Mouse (Mus musculus) neural tube, embryonic 15.5 days (tissue): ENCODE measurements around the gene Bach1. TPM values are rescaled to one million over a fixed set of nuclear protein-coding genes. Genes with fewer than 3 reads are reported as not detected.
A peak's percentile ranks its signal among the peaks of the same experiment; 100 is the strongest.

Source experiments
- ATAC-seq: fragments of 200-750 bp; cut with Nextera tagmentation; 2 replicates; pipeline ENCODE4 v1.8.0; 2017; ENCODE audit warnings: mild to moderate bottlenecking, moderate TSS enrichment, moderate library complexity; ENCODE audit not compliant: low FRiP score
- H3K27ac ChIP-seq: fragments of 300-500 bp; sonication (generic); replicated peaks from 2 replicates; pipeline ENCODE4 v1.5.1; 2015; ENCODE audit warnings: mild to moderate bottlenecking, inconsistent platforms
- H3K27me3 ChIP-seq: fragments of 300-500 bp; sonication (generic); replicated peaks from 2 replicates; pipeline ENCODE4 v1.6.1; 2015; ENCODE audit warnings: inconsistent platforms
- H3K36me3 ChIP-seq: fragments of 300-500 bp; sonication (generic); 2 replicates; pipeline ENCODE4 v1.6.1; 2015; ENCODE audit warnings: inconsistent platforms
- H3K4me1 ChIP-seq: fragments of 300-500 bp; sonication (generic); 2 replicates; pipeline ENCODE4 v1.6.1; 2015; ENCODE audit warnings: inconsistent platforms
- H3K4me2 ChIP-seq: fragments of 300-500 bp; sonication (generic); 2 replicates; pipeline ENCODE4 v1.6.1; 2015; ENCODE audit warnings: inconsistent platforms, mild to moderate bottlenecking, moderate library complexity
- H3K4me3 ChIP-seq: fragments of 300-500 bp; sonication (generic); replicated peaks from 2 replicates; pipeline ENCODE4 v1.5.1; 2015; ENCODE audit warnings: mild to moderate bottlenecking, inconsistent platforms
- H3K9ac ChIP-seq: fragments of 300-500 bp; sonication (generic); replicated peaks from 2 replicates; pipeline ENCODE4 v1.6.1; 2015; ENCODE audit warnings: mild to moderate bottlenecking, inconsistent platforms
- H3K9me3 ChIP-seq: fragments of 300-500 bp; sonication (generic); replicated peaks from 2 replicates; pipeline ENCODE4 v1.6.1; 2016; ENCODE audit warnings: inconsistent platforms
- WGBS: fragments of 180-500 bp; shearing (Covaris S2); methylation state at CpG from one replicate; pipeline ENCODE4 v1.1.7; 2015; ENCODE audit warnings: mixed read lengths; 5-methylcytosine and 5-hydroxymethylcytosine counted together
- polyA plus RNA-seq: library from polyadenylated mRNA; unstranded; fragments of >200 nt; fragmentation: Nextera tagmentation; extraction: Ambion mirVana; gene quantifications from 2 replicates; pipeline ENCODE4 v1.2.1, GENCODE M21; 2015

Gene Bach1
- polyA plus RNA-seq, 1 experiment from 2014 or later, result 15.7 TPM

DNA sequence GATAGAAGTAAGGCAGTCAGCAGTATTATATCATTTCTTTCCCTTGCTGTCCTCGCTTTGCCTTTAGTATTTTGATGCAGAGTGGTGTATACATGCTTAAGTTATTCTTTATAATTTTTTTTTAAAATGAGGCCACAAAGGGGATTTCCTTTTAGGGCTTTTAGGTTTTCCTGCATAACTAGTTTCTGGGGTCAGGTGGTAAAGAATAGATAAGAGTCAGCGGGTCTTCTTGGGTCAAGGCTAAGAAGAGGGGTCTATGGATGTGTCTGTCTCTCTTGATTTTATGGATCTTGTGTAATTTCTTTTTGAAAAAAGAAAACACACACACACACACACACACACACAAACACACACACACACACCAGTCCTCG, 1.6 kb downstream of the Bach1 start:
- H3K9me3 ChIP-seq, result no peaks in the 10 kb centered on the region
- peak overlapping the region; percentile 89 for H3K9ac ChIP-seq
- no peak for ATAC-seq
- peak overlapping the region; percentile 88 for H3K4me3 ChIP-seq
- peak overlapping the region; percentile 93 for H3K27ac ChIP-seq
- peaks cover 46% of the 10 kb centered on the region for H3K4me1 ChIP-seq
- H3K4me2 ChIP-seq, result peak overlapping the region; percentile 73
- no peaks in the 10 kb centered on the region for H3K27me3 ChIP-seq
- WGBS, result 26% methylated on average over 3 of the region's 3 CpGs
- H3K36me3 ChIP-seq, result no peaks in the 10 kb centered on the region

GRCm38 (mm10) chr16:87701891-87702290, 3.1 kb downstream of the Bach1 start:
- H3K4me3 ChIP-seq, result no peak overlapping the region
- no peak overlapping the region for H3K27ac ChIP-seq
- 80% methylated on average over 2 of the region's 2 CpGs for WGBS
- H3K27me3 ChIP-seq, result no peaks in the 10 kb centered on the region
- H3K4me2 ChIP-seq, result no peak overlapping the region
- H3K4me1 ChIP-seq, result peaks cover 61% of the 10 kb centered on the region
- H3K9ac ChIP-seq, result no peak overlapping the region
- H3K36me3 ChIP-seq, result no peaks in the 10 kb centered on the region
- no peak for ATAC-seq
- no peaks in the 10 kb centered on the region for H3K9me3 ChIP-seq

DNA sequence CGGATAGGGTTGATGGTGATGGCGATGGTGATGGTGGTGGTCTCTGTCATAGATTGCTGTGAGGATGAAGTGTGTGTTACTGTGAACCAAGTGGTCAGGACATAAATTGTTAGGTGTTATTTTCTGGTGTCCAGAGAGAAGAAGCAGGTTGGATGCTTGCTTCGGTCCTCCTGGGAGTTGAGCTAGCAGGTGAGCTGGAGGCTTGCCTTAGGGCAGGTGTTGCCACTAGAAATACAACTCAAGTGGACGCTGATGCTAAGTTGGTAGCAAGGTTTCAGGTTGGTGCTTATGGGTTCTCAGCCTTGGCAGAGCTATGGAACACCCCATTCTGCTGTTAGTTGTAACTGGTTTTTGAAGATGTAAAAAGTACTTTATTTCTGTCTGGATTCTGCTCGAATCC, 4.1 kb downstream of the Bach1 start:
- Histone ChIP-seq H3K4me3 (no peak overlapping the region), H3K9ac (no peak overlapping the region), H3K27me3 (no peaks in the 10 kb centered on the region), H3K9me3 (no peaks in the 10 kb centered on the region), H3K36me3 (no peaks in the 10 kb centered on the region), H3K4me2 (no peak overlapping the region), H3K27ac (no peak overlapping the region), H3K4me1 (peaks cover 65% of the 10 kb centered on the region)
- no peak for ATAC-seq
- 93% methylated on average over 5 of the region's 5 CpGs for WGBS

- Histone ChIP-seq H3K9ac (no peak overlapping the region), H3K4me2 (no peak overlapping the region), H3K4me3 (no peak overlapping the region), H3K9me3 (no peaks in the 10 kb centered on the region), H3K4me1 (peaks cover 71% of the 10 kb centered on the region), H3K36me3 (no peaks in the 10 kb centered on the region), H3K27ac (no peak overlapping the region), H3K27me3 (no peaks in the 10 kb centered on the region)
- ATAC-seq, result no peak
- WGBS, result 73% methylated on average over 5 of the region's 5 CpGs
Observed at GRCm38 (mm10) chr16:87704225-87704624, 5.5 kb downstream of the Bach1 start.

DNA sequence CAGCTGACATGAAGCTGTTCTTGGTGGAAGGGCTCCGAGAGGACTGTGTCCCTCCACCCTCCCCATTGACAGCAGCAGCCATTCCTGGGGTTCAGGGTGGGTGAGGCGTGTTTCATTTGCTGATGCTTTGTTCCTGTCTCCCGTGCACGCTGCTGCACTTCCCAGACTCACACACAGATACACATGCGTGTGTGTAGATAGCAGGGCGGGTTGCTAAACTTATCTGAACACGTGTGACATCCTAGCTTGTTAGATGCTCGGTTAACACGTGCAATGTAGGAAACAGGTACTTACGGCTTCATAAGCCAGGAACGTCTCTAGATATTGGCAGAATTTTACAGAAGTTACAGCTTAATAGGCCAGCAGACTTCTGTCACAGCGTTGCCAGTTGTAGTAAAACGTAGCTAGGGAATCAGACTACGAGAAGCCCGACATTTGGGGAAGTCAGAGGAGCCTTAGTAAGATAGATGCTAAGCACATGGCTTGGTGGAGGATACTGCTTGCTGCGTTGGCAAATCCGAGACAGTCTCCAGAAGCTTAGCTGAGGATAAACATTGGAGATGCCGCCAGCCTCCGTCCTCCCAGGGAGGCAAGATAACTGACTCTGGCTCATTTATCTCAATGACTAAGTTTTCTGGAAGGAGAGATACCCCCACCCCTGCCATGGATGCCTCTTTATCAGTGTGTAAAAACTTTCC, 7.3 kb downstream of the Bach1 start:
- Histone ChIP-seq H3K4me3 (no peak overlapping the region), H3K4me1 (peaks cover 63% of the 10 kb centered on the region), H3K9me3 (no peaks in the 10 kb centered on the region), H3K9ac (no peak overlapping the region), H3K27ac (no peak overlapping the region), H3K4me2 (no peak overlapping the region), H3K36me3 (no peaks in the 10 kb centered on the region), H3K27me3 (no peaks in the 10 kb centered on the region)
- 68% methylated on average over 19 of the region's 19 CpGs for WGBS
- no peak for ATAC-seq

DNA sequence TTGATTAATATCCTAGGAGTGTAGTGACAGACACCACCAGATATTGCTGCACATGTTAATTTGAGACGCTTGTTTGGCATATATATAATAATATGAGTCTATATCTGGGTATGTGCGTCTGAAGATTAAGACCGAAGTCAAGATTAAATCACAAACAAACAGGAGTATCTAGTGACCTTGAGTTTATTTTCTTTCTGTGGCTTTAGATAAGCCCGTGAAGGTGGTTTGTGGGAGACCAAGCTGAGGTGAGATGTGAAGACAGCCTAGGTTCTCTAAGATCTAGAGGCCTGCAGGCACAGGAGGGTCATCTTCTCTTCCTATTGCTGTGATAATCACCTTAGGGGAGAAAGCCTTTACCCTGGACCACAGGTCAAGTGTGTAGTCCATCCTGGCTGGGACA, 8.6 kb downstream of the Bach1 start:
- Histone ChIP-seq H3K4me3 (no peak overlapping the region), H3K9ac (no peak overlapping the region), H3K36me3 (no peaks in the 10 kb centered on the region), H3K27me3 (no peaks in the 10 kb centered on the region), H3K27ac (no peak overlapping the region), H3K9me3 (no peaks in the 10 kb centered on the region), H3K4me2 (no peak overlapping the region), H3K4me1 (peaks cover 56% of the 10 kb centered on the region)
- WGBS, result 88% methylated on average over 4 of the region's 4 CpGs
- ATAC-seq, result no peak

- ATAC-seq, result no peak
- H3K9me3 ChIP-seq, result no peaks in the 10 kb centered on the region
- peaks cover 48% of the 10 kb centered on the region for H3K4me1 ChIP-seq
- no peak overlapping the region for H3K4me3 ChIP-seq
- 81% methylated on average over 5 of the region's 5 CpGs for WGBS
- no peaks in the 10 kb centered on the region for H3K36me3 ChIP-seq
- no peak overlapping the region for H3K9ac ChIP-seq
- no peaks in the 10 kb centered on the region for H3K27me3 ChIP-seq
- H3K4me2 ChIP-seq, result no peak overlapping the region
- no peak overlapping the region for H3K27ac ChIP-seq
Observed at GRCm38 (mm10) chr16:87708570-87708969, 9.8 kb downstream of the Bach1 start.

DNA sequence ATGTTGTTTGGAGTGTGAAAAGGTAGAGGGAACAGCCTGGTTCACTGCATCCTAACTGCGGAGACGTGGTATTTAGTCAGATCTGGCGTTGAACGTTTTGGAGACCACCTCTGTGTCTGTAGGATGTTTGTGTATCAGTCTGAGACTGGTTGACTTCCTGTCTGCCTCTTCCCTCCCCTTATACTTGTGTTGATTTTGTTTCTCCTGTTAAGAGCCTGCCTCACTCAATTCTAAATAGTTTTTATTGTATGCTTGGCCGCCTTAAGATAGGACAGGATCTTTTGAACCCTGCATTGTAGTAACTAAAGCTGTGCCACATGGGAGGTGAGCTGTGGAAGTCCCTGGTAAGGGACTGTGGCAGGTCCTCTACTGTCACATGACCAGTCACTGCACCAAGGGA, 10.4 kb downstream of the Bach1 start:
- Histone ChIP-seq H3K36me3 (no peaks in the 10 kb centered on the region), H3K27me3 (no peaks in the 10 kb centered on the region), H3K4me1 (peaks cover 50% of the 10 kb centered on the region), H3K9me3 (no peaks in the 10 kb centered on the region), H3K27ac (0 out of 2 replicates have a peak overlapping the region, but pooled peaks have one; percentile 18), H3K4me2 (no peak overlapping the region), H3K9ac (no peak overlapping the region), H3K4me3 (no peak overlapping the region)
- no peak for ATAC-seq
- WGBS, result 81% methylated on average over 5 of the region's 5 CpGs

- H3K27ac ChIP-seq, result no peak overlapping the region
- ATAC-seq, result no peak
- WGBS, result 91% methylated on average over 9 of the region's 9 CpGs
- H3K27me3 ChIP-seq, result no peaks in the 10 kb centered on the region
- no peaks in the 10 kb centered on the region for H3K36me3 ChIP-seq
- no peak overlapping the region for H3K4me3 ChIP-seq
- H3K4me2 ChIP-seq, result no peak overlapping the region
- H3K9me3 ChIP-seq, result no peaks in the 10 kb centered on the region
- H3K9ac ChIP-seq, result no peak overlapping the region
- peaks cover 49% of the 10 kb centered on the region for H3K4me1 ChIP-seq
Observed at GRCm38 (mm10) chr16:87709971-87710370, 11.2 kb downstream of the Bach1 start.

GRCm38 (mm10) chr16:87711961-87712360, 13.2 kb downstream of the Bach1 start:
- Histone ChIP-seq H3K36me3 (peaks cover 3% of the 10 kb centered on the region; the same call in 1 of the 2 replicates), H3K4me2 (no peak overlapping the region), H3K9me3 (no peaks in the 10 kb centered on the region), H3K4me3 (no peak overlapping the region), H3K27me3 (no peaks in the 10 kb centered on the region), H3K4me1 (peaks cover 44% of the 10 kb centered on the region), H3K9ac (no peak overlapping the region), H3K27ac (no peak overlapping the region)
- WGBS, result 94% methylated on average over 2 of the region's 2 CpGs
- no peak for ATAC-seq

GRCm38 (mm10) chr16:87712986-87713693, 14.4 kb downstream of the Bach1 start:
- no peak for ATAC-seq
- no peak overlapping the region for H3K4me3 ChIP-seq
- H3K4me1 ChIP-seq, result peaks cover 37% of the 10 kb centered on the region
- H3K4me2 ChIP-seq, result no peak overlapping the region
- 85% methylated on average over 18 of the region's 18 CpGs for WGBS
- H3K36me3 ChIP-seq, result peaks cover 3% of the 10 kb centered on the region; the same call in 1 of the 2 replicates
- H3K27ac ChIP-seq, result no peak overlapping the region
- H3K9me3 ChIP-seq, result no peaks in the 10 kb centered on the region
- no peak overlapping the region for H3K9ac ChIP-seq
- H3K27me3 ChIP-seq, result no peaks in the 10 kb centered on the region

- WGBS, result 95% methylated on average over 9 of the region's 9 CpGs
- no peaks in the 10 kb centered on the region for H3K27me3 ChIP-seq
- peaks cover 26% of the 10 kb centered on the region for H3K4me1 ChIP-seq
- no peak overlapping the region for H3K4me2 ChIP-seq
- no peak overlapping the region for H3K4me3 ChIP-seq
- no peak for ATAC-seq
- no peak overlapping the region for H3K9ac ChIP-seq
- no peaks in the 10 kb centered on the region for H3K9me3 ChIP-seq
- H3K27ac ChIP-seq, result no peak overlapping the region
- peaks cover 9% of the 10 kb centered on the region for H3K36me3 ChIP-seq
Observed at GRCm38 (mm10) chr16:87714550-87714949, 15.8 kb downstream of the Bach1 start.
